Mouse (Mus musculus): ENCODE data around the gene Rimklb. TPM values are rescaled to one million over a fixed set of nuclear protein-coding genes. Genes with fewer than 3 reads are reported as not detected.

Gene Rimklb
- total and polyA plus RNA-seq, 3 experiments = not detected

DNA sequence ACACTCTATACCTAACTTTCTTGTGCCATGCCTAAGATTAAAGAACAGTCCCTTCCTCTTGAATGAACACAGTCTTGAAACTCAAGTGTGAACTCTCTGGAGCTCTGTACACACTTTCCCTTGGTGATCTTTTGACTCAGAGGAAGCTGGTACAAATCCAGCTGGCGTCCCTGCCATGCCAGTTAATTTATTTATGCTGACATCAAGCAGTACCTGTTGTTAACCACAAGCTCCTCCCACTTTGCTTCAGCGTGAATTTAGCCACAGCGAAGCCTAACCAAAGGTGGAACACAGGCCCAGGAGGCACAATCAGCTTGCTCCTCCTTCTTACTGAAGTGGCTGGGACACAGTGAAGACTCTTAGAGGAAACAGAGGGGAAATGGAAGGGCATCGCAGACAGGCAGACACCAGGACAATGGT is 34.3 kb upstream of the Rimklb start:
- Histone ChIP-seq H3K4me2 (ENCODE audit: insufficient read depth, low read depth, poor library complexity, severe bottlenecking) (peak overlapping the region; percentile 93), H3K9ac (ENCODE audit: insufficient read depth, low read depth) (no peak overlapping the region), H3K27ac (ENCODE audit: insufficient read depth, low read depth) (no peak overlapping the region), H3K36me3 (replicated peaks in 1 of 2; ENCODE audit: control insufficient read depth in 1 of 2, insufficient read depth in 1 of 2, low read length in 1 of 2) (no peaks in the 10 kb centered on the region), H3K9me3 (replicated peaks; ENCODE audit: low read length) (peaks cover 3% of the 10 kb centered on the region), H3K79me2 (replicated peaks; ENCODE audit: control insufficient read depth, extremely low read depth, insufficient read depth, poor library complexity, severe bottlenecking) (no peaks in the 10 kb centered on the region), H3K4me3 (replicated peaks in 1 of 3; ENCODE audit: low read depth in 2 of 3, low read length in 2 of 3, poor library complexity in 1 of 3) (no peak overlapping the region), H3K4me1 (ENCODE audit: control insufficient read depth in 1 of 2, insufficient read depth in 2 of 2) (peaks cover 8 to 44% of the 10 kb centered on the region in 2 experiments), H3K27me3 (replicated peaks) (peaks cover 2% of the 10 kb centered on the region)
- peak; percentile 92 for DNase-seq (ENCODE audit: extremely low read depth)
- no peak for TF ChIP-seq USF2 (conservative IDR thresholded peaks at IDR 0.05; ENCODE audit: low read depth, low read length)
- TF ChIP-seq GABPA (IDR thresholded peaks at IDR 0.05; ENCODE audit: insufficient replicate concordance, low read depth, low read length) = no peak
- TF ChIP-seq ZMIZ1 (IDR thresholded peaks at IDR 0.05; ENCODE audit: low read depth, low read length) = no peak
- TF ChIP-seq MEF2A (IDR thresholded peaks at IDR 0.05; ENCODE audit: borderline replicate concordance, low read depth, low read length) = peak; percentile 51; the same call in 1 of the 2 replicates
- TF ChIP-seq ETS1 (conservative IDR thresholded peaks at IDR 0.05; ENCODE audit: low read depth, low read length) = peak; percentile 81
- TF ChIP-seq CTCF (conservative IDR thresholded peaks at IDR 0.05 in 1 of 2, IDR thresholded peaks at IDR 0.05 in 1 of 2; ENCODE audit: low read depth in 2 of 2, low read length in 2 of 2) = no peak
- no peak for TF ChIP-seq HCFC1 (IDR thresholded peaks at IDR 0.05; ENCODE audit: low read depth, low read length)
- 0 out of 2 replicates have a peak, but pooled peaks have one; percentile 19 for TF ChIP-seq TBP (conservative IDR thresholded peaks at IDR 0.05; ENCODE audit: low read depth, low read length)
- TF ChIP-seq MAX (IDR thresholded peaks at IDR 0.05; ENCODE audit: low read length) = no peak
- peak; percentile 29; the same call in 1 of the 2 replicates for TF ChIP-seq ZNF384 (IDR thresholded peaks at IDR 0.05; ENCODE audit: low read depth, low read length)
- no peak for TF ChIP-seq CHD1 (IDR thresholded peaks at IDR 0.05; ENCODE audit: low read depth, low read length)
- peak; percentile 61; the same call in 1 of the 2 replicates for TF ChIP-seq MAFK (IDR thresholded peaks at IDR 0.05; ENCODE audit: insufficient replicate concordance, low read length)
- no peak for TF ChIP-seq E2F4 (IDR thresholded peaks at IDR 0.05; ENCODE audit: insufficient replicate concordance, low read depth, low read length)
- no peak for TF ChIP-seq USF1 (IDR thresholded peaks at IDR 0.05; ENCODE audit: low read depth, low read length)
- no peak for TF ChIP-seq UBTF (IDR thresholded peaks at IDR 0.05; ENCODE audit: low read depth, low read length)
- TF ChIP-seq PAX5 (IDR thresholded peaks at IDR 0.05; ENCODE audit: low read length) = no peak
- no peak for TF ChIP-seq SMC3 (IDR thresholded peaks at IDR 0.05; ENCODE audit: low read depth, low read length)
- TF ChIP-seq ZC3H11A (IDR thresholded peaks at IDR 0.05; ENCODE audit: low read depth, low read length) = no peak
- TF ChIP-seq RCOR1 (conservative IDR thresholded peaks at IDR 0.05; ENCODE audit: low read depth, low read length) = no peak
- TF ChIP-seq CHD2 (IDR thresholded peaks at IDR 0.05; ENCODE audit: low read length) = no peak
- peak; percentile 67 for TF ChIP-seq BHLHE40 (IDR thresholded peaks at IDR 0.05; ENCODE audit: low read depth, low read length)
- TF ChIP-seq RAD21 (IDR thresholded peaks at IDR 0.05; ENCODE audit: low read depth, low read length) = no peak
- peak; percentile 79 for TF ChIP-seq TCF12 (IDR thresholded peaks at IDR 0.05; ENCODE audit: low read depth, low read length)
- no peak for TF ChIP-seq MAZ (IDR thresholded peaks at IDR 0.05; ENCODE audit: low read depth, low read length)
- TF ChIP-seq JUND (conservative IDR thresholded peaks at IDR 0.05; ENCODE audit: low read depth, low read length) = peak; percentile 70
- TF ChIP-seq JUN (IDR thresholded peaks at IDR 0.05; ENCODE audit: insufficient read depth, low read depth, low read length) = no peak
- TF ChIP-seq SIN3A (IDR thresholded peaks at IDR 0.05; ENCODE audit: low read length) = no peak
- TF ChIP-seq IRF4 (IDR thresholded peaks at IDR 0.05; ENCODE audit: low read depth, low read length) = peak; percentile 89
- peak; percentile 80 for TF ChIP-seq EP300 (IDR thresholded peaks at IDR 0.05; ENCODE audit: low read length)
- no peak for TF ChIP-seq NELFE (IDR thresholded peaks at IDR 0.05; ENCODE audit: low read depth, low read length)
- no peak for TF ChIP-seq ELF1 (IDR thresholded peaks at IDR 0.05; ENCODE audit: low read depth, low read length)
- no peak for TF ChIP-seq MXI1 (IDR thresholded peaks at IDR 0.05; ENCODE audit: low read depth, low read length)
- TF ChIP-seq POLR2AphosphoS2 (IDR thresholded peaks at IDR 0.05; ENCODE audit: low read depth, low read length) = no peak
- TF ChIP-seq POLR2A (IDR thresholded peaks at IDR 0.05; ENCODE audit: low read depth, low read length) = no peak
- TF ChIP-seq KAT2A (IDR thresholded peaks at IDR 0.05; ENCODE audit: insufficient replicate concordance, low read length) = no peak
- no peak for TF ChIP-seq NRF1 (IDR thresholded peaks at IDR 0.05; ENCODE audit: low read depth, low read length)
- in situ Hi-C loops (cut with MboI; ENCODE audit: low pct_ligation_motif_present, low pct_unique_long_range_greater_than_20kb, low sequenced_read_pairs) (no loop called here), dilution Hi-C loops (cut with MboI; ENCODE audit: extremely low pct_ligation_motif_present, extremely low pct_unique_long_range_greater_than_20kb, low sequenced_read_pairs) (no loop called here)

Data from CH12.LX (cell line).